Mouse (Mus musculus) splenic B cell, adult 2 months (primary cell): Measurements from ENCODE around the gene Ptprcap.

Experiments
- DNase-seq: peaks from one replicate; pipeline ENCODE4 v3.0.0-alpha.2; 2011; ENCODE audit warnings: low read depth, low spot score
- H3K27me3 ChIP-seq: 2 replicates; pipeline ENCODE4 v1.6.1; 2012; ENCODE audit warnings: mild to moderate bottlenecking, low read length, moderate library complexity, mixed read lengths; ENCODE audit not compliant: control insufficient read depth, poor library complexity, insufficient read depth, severe bottlenecking
- H3K36me3 ChIP-seq: 2 replicates; pipeline ENCODE4 v1.6.1; 2012; ENCODE audit warnings: mild to moderate bottlenecking, low read length, moderate library complexity, mixed read lengths; ENCODE audit not compliant: control insufficient read depth, poor library complexity, insufficient read depth, severe bottlenecking

Gene Ptprcap

GRCm38 (mm10) chr19:4148491-4148806 is 5.0 kb upstream of the Ptprcap start, which contains the start of gene Coro1b:
Gene Coro1b (plus strand): TSS chr19:4148619.
- H3K36me3 ChIP-seq = peaks cover 3% of the 10 kb centered on the region; the same call in 1 of the 2 replicates
- DNase-seq = peak; percentile 89
- H3K27me3 ChIP-seq = no peaks in the 10 kb centered on the region

- H3K27me3 ChIP-seq = no peaks in the 10 kb centered on the region
- H3K36me3 ChIP-seq = peaks cover 3% of the 10 kb centered on the region; the same call in 1 of the 2 replicates
- peak; percentile 42 for DNase-seq
Observed at GRCm38 (mm10) chr19:4148819-4149218, 4.6 kb upstream of the Ptprcap start.

GRCm38 (mm10) chr19:4149283-4149682 is 4.1 kb upstream of the Ptprcap start:
- H3K36me3 ChIP-seq = peaks cover 3% of the 10 kb centered on the region; the same call in 1 of the 2 replicates
- DNase-seq = no peak

GRCm38 (mm10) chr19:4149764-4150461 is 3.5 kb upstream of the Ptprcap start:
- H3K36me3 ChIP-seq = peaks cover 3% of the 10 kb centered on the region; the same call in 1 of the 2 replicates
- no peak for DNase-seq
- no peaks in the 10 kb centered on the region for H3K27me3 ChIP-seq

More at GRCm38 (mm10) chr19:4149283-4149682, 4.1 kb upstream of the Ptprcap start:
- H3K27me3 ChIP-seq = no peaks in the 10 kb centered on the region

GRCm38 (mm10) chr19:4150567-4151487 is 2.6 kb upstream of the Ptprcap start:
- DNase-seq = no peak
- H3K36me3 ChIP-seq = peaks cover 7% of the 10 kb centered on the region; the same call in 1 of the 2 replicates
- H3K27me3 ChIP-seq = no peaks in the 10 kb centered on the region

- Histone ChIP-seq H3K27me3 (no peaks in the 10 kb centered on the region), H3K36me3 (peaks cover 10% of the 10 kb centered on the region)
- DNase-seq = no peak
Observed at GRCm38 (mm10) chr19:4151488-4151860, 1.9 kb upstream of the Ptprcap start.

- peaks cover 14% of the 10 kb centered on the region for H3K36me3 ChIP-seq
- H3K27me3 ChIP-seq = no peaks in the 10 kb centered on the region
- DNase-seq = no peak
Observed at GRCm38 (mm10) chr19:4151898-4152297, 1.5 kb upstream of the Ptprcap start.

DNA sequence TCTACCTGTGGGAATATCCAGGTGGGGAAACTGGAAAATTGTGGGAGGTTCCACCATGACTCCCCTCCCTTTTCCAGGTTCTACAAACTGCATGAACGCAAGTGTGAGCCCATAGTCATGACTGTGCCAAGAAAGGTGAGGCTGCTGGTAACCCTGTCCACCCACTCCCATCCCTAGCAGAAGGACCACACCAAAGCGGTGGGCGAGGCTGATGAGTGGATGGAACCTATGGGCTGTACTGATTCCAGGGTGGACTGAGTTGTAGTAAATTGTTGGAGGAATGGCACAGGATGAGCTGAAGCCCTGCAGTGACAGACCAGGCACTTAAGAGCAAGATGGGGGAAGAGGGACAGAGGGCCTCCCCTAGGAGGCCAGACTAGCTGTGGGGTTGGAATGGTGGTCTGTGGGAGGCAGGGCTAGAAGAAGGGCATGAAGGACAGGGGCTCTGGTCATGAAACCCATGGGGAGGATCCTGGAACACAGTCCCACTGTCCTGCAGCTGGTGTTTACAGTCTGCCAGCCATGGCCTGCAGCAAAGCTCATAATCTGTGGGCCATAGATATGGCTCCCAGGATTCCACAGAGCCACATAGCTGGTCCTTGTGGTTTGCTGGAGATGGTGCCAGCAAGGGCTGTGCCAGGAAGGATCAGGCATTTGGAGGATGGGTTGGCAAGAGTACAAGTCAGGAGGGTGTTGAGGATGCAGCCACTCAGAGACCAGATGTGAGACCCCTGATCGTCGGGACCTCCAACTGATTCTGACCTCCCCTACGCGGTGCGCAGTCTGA is 766 bp upstream of the Ptprcap start:
- peaks cover 19% of the 10 kb centered on the region for H3K36me3 ChIP-seq

GRCm38 (mm10) chr19:4154437-4155222 is 1.2 kb downstream of the Ptprcap start:
- DNase-seq = peak; percentile 79
- Histone ChIP-seq H3K36me3 (peaks cover 19% of the 10 kb centered on the region), H3K27me3 (no peaks in the 10 kb centered on the region)

More for the DNA sequence above, 766 bp upstream of the Ptprcap start:
- no peaks in the 10 kb centered on the region for H3K27me3 ChIP-seq
- no peak for DNase-seq

DNA sequence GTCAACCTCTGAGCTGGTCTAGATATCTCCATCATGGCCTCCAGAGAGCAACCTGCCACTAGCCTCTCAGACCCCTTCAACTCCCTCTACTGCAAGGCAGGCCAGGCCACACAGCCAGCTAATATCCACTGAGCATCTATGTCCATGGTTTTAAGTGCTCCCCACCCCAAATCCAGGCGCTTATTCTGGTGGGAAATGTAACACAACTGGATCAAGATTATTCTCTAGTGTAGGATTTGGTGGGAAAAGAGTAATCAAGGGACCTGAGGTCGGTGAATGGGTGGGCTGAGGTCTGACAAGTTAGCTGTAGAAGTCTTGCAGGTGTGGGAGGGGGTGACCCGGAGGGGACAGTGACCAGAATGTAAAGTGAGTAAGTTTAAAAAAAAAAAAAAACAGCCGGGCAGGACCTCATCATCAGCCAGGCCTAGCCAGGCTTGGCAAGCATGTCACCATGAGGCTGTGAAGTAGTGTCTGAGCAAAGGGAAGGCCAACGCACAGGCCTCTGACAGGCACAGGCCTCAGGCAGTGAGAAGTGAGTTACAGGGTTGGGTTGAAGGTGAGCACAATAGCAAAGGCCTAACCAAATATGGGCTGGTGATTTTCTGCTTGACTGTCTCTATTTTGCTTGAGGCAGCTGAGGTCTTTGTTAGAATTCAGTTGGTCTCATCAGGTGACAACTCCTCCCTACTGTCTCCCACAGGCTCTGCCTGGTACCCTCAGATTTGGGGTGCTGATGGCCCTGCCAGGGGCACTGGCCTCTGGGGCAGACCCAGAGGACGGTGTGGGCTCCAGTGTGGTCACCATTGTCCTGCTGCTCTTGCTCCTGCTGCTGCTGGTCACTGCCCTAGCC is 2.0 kb downstream of the Ptprcap start:
- Histone ChIP-seq H3K27me3 (no peaks in the 10 kb centered on the region), H3K36me3 (peaks cover 18% of the 10 kb centered on the region)
- DNase-seq = peak; percentile 76

DNA sequence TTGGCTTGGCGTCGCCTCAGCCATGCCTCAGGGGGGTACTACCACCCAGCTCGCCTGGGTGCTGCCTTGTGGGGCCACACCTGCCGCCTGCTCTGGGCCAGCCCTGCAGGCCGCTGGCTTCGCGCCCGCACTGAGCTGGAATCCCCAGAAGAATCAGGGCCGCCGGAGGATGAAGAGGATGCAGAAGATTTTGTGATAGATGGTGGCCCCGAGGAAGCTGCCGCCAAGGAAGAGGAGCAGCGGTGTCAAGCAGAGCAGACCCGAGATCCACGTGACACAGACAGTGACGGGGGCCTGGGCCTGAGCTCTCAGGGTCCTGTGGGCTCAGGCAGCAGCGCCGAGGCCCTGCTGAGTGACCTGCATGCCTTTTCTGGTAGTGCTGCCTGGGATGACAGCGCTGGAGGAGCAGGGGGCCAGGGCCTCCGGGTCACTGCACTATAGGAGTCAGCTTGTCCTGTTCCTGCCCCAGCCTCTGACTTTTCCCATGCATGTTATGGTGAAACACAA is 2.7 kb downstream of the Ptprcap start:
- DNase-seq = no peak

GRCm38 (mm10) chr19:4156771-4157170 is 3.4 kb downstream of the Ptprcap start:
- H3K27me3 ChIP-seq = no peaks in the 10 kb centered on the region
- H3K36me3 ChIP-seq = peaks cover 16% of the 10 kb centered on the region
- DNase-seq = no peak

More for the DNA sequence above, 2.7 kb downstream of the Ptprcap start:
- no peaks in the 10 kb centered on the region for H3K27me3 ChIP-seq
- peaks cover 16% of the 10 kb centered on the region for H3K36me3 ChIP-seq

- DNase-seq = no peak
- peaks cover 16% of the 10 kb centered on the region for H3K36me3 ChIP-seq
- H3K27me3 ChIP-seq = no peaks in the 10 kb centered on the region
Observed at GRCm38 (mm10) chr19:4159049-4159448, 5.6 kb downstream of the Ptprcap start.
